Mouse (Mus musculus): ENCODE results near the gene Sgcd. TPM values are rescaled to one million over a fixed set of nuclear protein-coding genes. Genes with fewer than 3 reads are reported as not detected.

The Sgcd gene
- total and polyA plus RNA-seq, 3 experiments = 0.38 to 2.4 (median 0.43) TPM

DNA sequence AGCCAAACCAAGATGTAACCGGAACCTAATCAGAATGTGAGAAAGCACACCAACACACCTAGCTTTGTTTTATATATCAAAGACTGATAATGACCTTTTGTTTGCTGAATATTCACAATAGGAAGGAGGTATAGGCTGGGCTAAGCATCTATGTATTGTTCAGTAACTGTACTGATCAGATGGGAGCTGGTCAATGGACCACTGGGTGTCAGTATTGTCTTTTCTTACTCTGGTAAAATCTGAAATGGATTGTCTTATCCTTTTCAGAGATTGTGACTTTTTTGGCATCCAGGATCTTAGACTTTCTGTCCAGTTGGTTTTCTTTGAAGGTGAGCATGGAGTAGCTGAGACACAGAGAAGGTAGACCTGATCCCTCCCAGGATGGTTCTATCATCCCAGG, 1068.5 kb downstream of the Sgcd start:
- TF ChIP-seq CTCF (conservative IDR thresholded peaks at IDR 0.05 in 1 of 2, IDR thresholded peaks at IDR 0.05 in 1 of 2; ENCODE audit: low read depth in 2 of 2, low read length in 2 of 2) = peak in 1 of 2 experiments; percentile 60; a peak in 2 of 4 replicates
- no peak for TF ChIP-seq POLR2AphosphoS2 (IDR thresholded peaks at IDR 0.05; ENCODE audit: low read depth, low read length)
- peak; percentile 67 for TF ChIP-seq RAD21 (IDR thresholded peaks at IDR 0.05; ENCODE audit: low read depth, low read length)
- no peak for TF ChIP-seq TBP (conservative IDR thresholded peaks at IDR 0.05; ENCODE audit: low read depth, low read length)
- no peak for TF ChIP-seq MXI1 (IDR thresholded peaks at IDR 0.05; ENCODE audit: low read depth, low read length)
- no peak for TF ChIP-seq USF2 (conservative IDR thresholded peaks at IDR 0.05; ENCODE audit: low read depth, low read length)
- TF ChIP-seq NELFE (IDR thresholded peaks at IDR 0.05; ENCODE audit: low read depth, low read length) = peak; percentile 31; the same call in 1 of the 2 replicates
- no peak for TF ChIP-seq CHD1 (IDR thresholded peaks at IDR 0.05; ENCODE audit: low read depth, low read length)
- TF ChIP-seq PAX5 (IDR thresholded peaks at IDR 0.05; ENCODE audit: low read length) = no peak
- no peak for TF ChIP-seq JUN (IDR thresholded peaks at IDR 0.05; ENCODE audit: insufficient read depth, low read depth, low read length)
- TF ChIP-seq MYC (IDR thresholded peaks at IDR 0.05; ENCODE audit: low read depth, low read length) = no peak
- TF ChIP-seq SMC3 (IDR thresholded peaks at IDR 0.05; ENCODE audit: low read depth, low read length) = peak; percentile 34
- TF ChIP-seq KAT2A (IDR thresholded peaks at IDR 0.05; ENCODE audit: insufficient replicate concordance, low read length) = no peak
- no peak for TF ChIP-seq ELF1 (IDR thresholded peaks at IDR 0.05; ENCODE audit: low read depth, low read length)
- no peak for TF ChIP-seq MEF2A (IDR thresholded peaks at IDR 0.05; ENCODE audit: borderline replicate concordance, low read depth, low read length)
- no peak for TF ChIP-seq ZNF384 (IDR thresholded peaks at IDR 0.05; ENCODE audit: low read depth, low read length)
- no peaks in the 10 kb centered on the region for H3K9me3 ChIP-seq (replicated peaks; ENCODE audit: low read length)
- peak; percentile 17 for DNase-seq (ENCODE audit: extremely low read depth)
- H3K4me1 ChIP-seq (ENCODE audit: control insufficient read depth in 1 of 2, insufficient read depth in 2 of 2) = peaks cover 2 to 8% of the 10 kb centered on the region in 2 experiments; a peak in 2 of 4 replicates
- dilution Hi-C loops (cut with MboI; ENCODE audit: extremely low pct_ligation_motif_present, extremely low pct_unique_long_range_greater_than_20kb, low sequenced_read_pairs) = no loop called here
- H3K4me3 ChIP-seq (replicated peaks in 1 of 3; ENCODE audit: low read depth in 2 of 3, low read length in 2 of 3, poor library complexity in 1 of 3) = no peak overlapping the region
- H3K4me2 ChIP-seq (ENCODE audit: insufficient read depth, low read depth, poor library complexity, severe bottlenecking) = no peak overlapping the region
- no peak overlapping the region for H3K9ac ChIP-seq (ENCODE audit: insufficient read depth, low read depth)
- in situ Hi-C loops (cut with MboI; ENCODE audit: low pct_ligation_motif_present, low pct_unique_long_range_greater_than_20kb, low sequenced_read_pairs) = no loop called here
- H3K36me3 ChIP-seq (replicated peaks in 1 of 2; ENCODE audit: control insufficient read depth in 1 of 2, insufficient read depth in 1 of 2, low read length in 1 of 2) = no peaks in the 10 kb centered on the region
- no peak overlapping the region for H3K27ac ChIP-seq (ENCODE audit: insufficient read depth, low read depth)
- H3K79me2 ChIP-seq (replicated peaks; ENCODE audit: control insufficient read depth, extremely low read depth, insufficient read depth, poor library complexity, severe bottlenecking) = no peaks in the 10 kb centered on the region
- no peaks in the 10 kb centered on the region for H3K27me3 ChIP-seq (replicated peaks)

DNA sequence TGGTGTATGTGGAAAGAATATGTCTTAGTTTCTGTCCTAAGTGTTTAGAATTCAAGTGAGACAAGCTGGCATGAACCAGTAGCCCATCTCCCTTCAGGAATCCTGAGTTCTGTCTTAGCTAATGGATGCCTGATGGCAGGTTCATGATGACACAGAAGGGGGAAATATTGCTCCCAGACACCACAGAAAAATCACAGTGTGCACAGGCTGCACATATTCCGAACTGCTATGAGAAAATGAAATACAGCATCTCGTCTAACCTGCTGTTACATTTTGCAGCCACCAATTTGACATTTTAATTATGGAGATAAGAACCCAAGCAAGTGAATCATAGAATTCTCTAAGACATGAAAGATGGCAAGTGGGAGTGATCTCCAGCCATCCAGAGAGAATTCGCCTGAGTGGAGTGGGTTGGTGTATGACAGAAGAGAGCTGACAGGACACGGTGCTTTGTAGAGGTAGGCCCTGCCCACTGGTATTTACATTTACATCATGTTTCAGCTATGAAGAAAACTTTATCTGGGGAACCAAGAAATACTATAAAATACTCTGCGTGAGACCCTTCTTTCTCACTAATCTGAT, 1076.0 kb downstream of the Sgcd start:
- dilution Hi-C loops (cut with MboI; ENCODE audit: extremely low pct_ligation_motif_present, extremely low pct_unique_long_range_greater_than_20kb, low sequenced_read_pairs) (no loop called here), in situ Hi-C loops (cut with MboI; ENCODE audit: low pct_ligation_motif_present, low pct_unique_long_range_greater_than_20kb, low sequenced_read_pairs) (no loop called here)
- no peaks in the 10 kb centered on the region for H3K9me3 ChIP-seq (replicated peaks; ENCODE audit: low read length)
- no peaks in the 10 kb centered on the region for H3K27me3 ChIP-seq (replicated peaks)
- TF ChIP-seq RAD21 (IDR thresholded peaks at IDR 0.05; ENCODE audit: low read depth, low read length) (no peak), CHD2 (IDR thresholded peaks at IDR 0.05; ENCODE audit: low read length) (no peak), IRF4 (IDR thresholded peaks at IDR 0.05; ENCODE audit: low read depth, low read length) (no peak), UBTF (IDR thresholded peaks at IDR 0.05; ENCODE audit: low read depth, low read length) (no peak)
- H3K4me2 ChIP-seq (ENCODE audit: insufficient read depth, low read depth, poor library complexity, severe bottlenecking) = no peak overlapping the region
- no peak overlapping the region for H3K9ac ChIP-seq (ENCODE audit: insufficient read depth, low read depth)
- H3K36me3 ChIP-seq (replicated peaks in 1 of 2; ENCODE audit: control insufficient read depth in 1 of 2, insufficient read depth in 1 of 2, low read length in 1 of 2) = no peaks in the 10 kb centered on the region
- no peak overlapping the region for H3K4me3 ChIP-seq (replicated peaks in 1 of 3; ENCODE audit: low read depth in 2 of 3, low read length in 2 of 3, poor library complexity in 1 of 3)
- no peak for DNase-seq (ENCODE audit: extremely low read depth)
- H3K79me2 ChIP-seq (replicated peaks; ENCODE audit: control insufficient read depth, extremely low read depth, insufficient read depth, poor library complexity, severe bottlenecking) = no peaks in the 10 kb centered on the region
- no peak overlapping the region for H3K27ac ChIP-seq (ENCODE audit: insufficient read depth, low read depth)
- H3K4me1 ChIP-seq (ENCODE audit: control insufficient read depth in 1 of 2, insufficient read depth in 2 of 2) = no peaks in the 10 kb centered on the region
